Mouse (Mus musculus) cerebellum, postnatal 10 days (tissue): ENCODE measurements around the gene Fhl3.
"Not testable (repeated sequence)": the region's sequence is repeated elsewhere in the genome, so short reads cannot be mapped to it uniquely, and the experiment has no call there.

Source experiments
- DNase-seq, 2 experiments: peaks; one replicate each; pipeline ENCODE4 v3.0.0; 2021; ENCODE audit warnings: mixed read lengths in 2 of 2

Gene Fhl3

DNA sequence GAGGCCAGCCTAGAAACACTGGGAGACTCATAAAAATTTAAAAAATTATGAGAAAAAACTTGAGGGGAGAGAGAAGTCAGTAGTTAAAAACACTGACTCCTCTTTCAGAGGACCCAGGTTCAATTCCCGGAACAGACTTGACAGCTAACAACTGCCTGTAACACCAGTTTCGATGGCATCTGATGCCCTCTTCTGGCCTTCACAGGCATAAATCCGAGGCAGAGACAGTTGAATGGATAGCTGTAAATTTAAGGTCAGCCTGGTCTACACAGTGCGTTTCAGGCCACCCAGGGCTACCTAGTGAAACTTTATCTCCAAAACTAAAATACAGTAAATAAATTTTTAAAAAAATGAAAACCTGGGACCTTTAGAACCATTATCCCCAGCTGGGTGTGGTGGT lies 15.5 kb upstream of the Fhl3 start:
- DNase-seq = no peak

DNA sequence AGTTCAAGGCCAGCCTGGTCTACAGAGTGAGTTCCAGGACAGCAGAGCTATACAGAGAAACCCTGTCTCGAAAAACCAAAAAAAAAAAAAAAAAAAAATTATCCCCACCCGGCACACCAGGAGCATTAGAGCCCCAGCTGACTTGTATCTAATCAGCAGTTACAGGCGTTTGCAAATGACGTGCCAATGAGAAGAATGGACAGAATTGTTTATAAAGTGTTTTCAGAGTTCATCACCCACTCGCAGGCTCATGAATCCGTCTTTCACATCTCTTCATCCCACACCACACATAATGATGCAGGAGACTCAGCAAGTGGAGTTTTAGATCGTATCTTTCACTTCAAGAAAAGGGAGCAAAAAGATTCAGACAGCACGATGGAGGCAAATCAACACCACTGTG lies 15.0 kb upstream of the Fhl3 start:
- no peak for DNase-seq

DNA sequence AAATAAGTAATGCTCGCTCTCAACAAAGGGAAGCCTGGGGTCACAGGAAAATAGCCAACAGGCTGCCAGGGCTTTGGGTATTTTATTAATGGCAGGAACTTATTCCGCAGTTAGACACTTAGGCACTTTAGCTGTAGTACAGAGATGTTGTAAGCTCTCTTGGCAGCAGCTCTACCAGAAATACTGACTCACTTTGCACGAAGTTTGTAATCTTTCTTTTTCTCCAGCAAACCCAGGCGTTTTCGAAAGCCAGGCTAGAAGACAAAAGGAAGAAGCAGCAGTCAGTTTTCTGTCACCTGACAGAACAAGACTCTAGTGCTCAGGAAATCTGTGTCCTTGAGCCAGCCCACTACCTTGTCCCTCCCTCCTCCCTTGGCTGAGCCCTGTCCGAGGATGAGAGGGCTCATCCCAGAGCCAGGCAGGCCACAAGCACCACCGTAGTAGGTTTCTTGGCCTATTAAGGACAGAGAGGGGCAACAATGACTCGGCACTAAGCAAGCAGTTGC lies 14.6 kb upstream of the Fhl3 start:
- no peak for DNase-seq

DNA sequence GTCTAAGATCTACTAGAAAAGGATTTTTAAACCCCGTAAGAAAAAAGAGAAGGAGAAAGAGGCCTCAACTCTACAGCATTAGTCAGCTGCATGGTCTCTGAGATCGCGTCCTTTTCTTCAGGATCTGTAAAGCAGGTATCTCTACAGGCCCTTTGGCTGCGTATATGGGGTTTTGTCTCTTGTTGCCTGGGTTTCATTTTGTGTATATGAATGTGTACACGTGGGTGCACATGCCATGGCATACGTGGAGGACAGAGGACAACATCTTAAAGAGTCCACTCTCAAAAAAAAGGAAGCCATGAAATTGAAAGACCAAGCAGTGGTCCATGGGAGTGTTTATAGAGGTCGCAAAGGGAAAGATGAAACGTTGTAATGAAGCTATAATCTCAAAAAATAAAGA lies 9.0 kb upstream of the Fhl3 start:
- DNase-seq = no peak

DNA sequence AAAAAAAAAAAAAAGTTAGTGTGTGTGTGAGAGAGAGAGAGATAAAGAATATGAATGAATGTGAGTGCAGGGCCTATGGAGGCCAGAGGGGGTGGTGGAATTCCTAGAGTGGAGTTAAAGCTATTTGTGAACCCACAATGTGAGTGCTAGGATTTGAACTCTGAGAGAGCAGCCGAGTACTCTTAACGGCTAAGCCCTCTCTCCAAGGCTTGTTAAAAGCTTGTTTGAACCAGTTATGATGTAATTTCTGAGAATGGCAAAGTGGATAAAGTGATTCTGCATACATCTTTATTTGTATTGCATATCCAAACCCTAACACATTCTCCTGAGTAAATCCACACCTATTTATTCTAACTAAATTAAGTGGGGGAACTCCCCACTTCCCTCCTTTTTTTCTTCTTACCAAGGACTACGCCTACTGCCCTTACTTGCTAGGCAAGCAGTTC lies 8.1 kb upstream of the Fhl3 start:
- no peak for DNase-seq

DNA sequence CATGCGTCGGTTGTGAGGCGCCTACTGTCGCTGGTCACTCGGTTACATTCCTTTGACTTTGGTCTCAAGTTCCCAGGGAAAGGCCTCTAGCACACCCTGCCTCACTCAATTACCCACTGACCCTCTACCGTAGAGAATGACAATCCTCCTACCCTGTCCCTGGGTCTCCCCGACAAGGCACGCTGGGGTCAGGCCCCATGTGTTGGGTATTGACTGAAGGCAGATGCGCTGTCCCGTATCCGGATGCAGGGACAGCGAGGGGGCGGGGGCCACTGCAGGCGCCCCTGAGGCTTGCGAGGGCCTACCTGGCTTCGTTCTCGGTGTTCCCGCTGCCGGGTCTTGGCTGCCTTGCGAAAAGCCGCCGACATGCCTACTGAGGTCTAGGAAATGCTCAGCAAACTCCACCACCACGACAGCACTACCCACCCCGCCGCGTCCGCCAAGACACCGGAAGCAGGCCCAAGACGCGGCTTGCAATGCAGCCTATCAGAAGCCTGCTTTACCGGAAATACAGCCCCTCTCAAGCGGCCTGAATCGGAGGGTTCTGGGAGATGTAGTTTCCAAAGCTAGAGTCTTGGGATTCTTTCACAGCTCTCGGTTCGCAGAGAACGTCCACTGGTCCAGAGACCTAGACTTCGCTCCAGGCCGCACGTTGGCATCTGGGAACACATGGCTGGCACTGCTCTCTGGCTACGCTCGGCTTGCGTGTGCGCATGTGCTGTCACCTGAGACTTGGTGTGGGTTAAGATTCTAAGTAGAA lies 7.2 kb upstream of the Fhl3 start, which contains the start of gene Utp11:
TSS of gene Utp11 (minus strand) at position 466 of the 760 bp plus-strand sequence.
- peak; percentile 90 for DNase-seq

DNA sequence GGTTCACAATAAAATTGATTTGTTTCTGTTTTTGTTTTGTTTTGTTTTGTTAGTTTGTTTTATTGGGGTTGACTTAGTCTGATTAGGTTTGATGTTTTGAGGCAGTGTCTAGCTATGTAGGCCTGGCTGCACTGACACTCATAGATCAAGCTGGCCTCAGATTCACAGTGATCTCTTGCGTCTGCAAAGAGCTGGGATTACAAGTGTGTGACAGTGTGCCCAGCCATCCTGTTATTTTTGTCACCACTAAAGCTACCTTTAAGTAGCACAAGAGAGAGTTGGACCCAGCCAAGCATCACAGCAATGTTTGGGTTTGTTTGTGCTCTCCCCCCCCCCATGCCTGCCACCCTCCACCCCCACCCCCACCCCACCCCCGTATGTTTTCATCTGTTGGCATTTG lies 5.9 kb upstream of the Fhl3 start:
- no peak for DNase-seq

DNA sequence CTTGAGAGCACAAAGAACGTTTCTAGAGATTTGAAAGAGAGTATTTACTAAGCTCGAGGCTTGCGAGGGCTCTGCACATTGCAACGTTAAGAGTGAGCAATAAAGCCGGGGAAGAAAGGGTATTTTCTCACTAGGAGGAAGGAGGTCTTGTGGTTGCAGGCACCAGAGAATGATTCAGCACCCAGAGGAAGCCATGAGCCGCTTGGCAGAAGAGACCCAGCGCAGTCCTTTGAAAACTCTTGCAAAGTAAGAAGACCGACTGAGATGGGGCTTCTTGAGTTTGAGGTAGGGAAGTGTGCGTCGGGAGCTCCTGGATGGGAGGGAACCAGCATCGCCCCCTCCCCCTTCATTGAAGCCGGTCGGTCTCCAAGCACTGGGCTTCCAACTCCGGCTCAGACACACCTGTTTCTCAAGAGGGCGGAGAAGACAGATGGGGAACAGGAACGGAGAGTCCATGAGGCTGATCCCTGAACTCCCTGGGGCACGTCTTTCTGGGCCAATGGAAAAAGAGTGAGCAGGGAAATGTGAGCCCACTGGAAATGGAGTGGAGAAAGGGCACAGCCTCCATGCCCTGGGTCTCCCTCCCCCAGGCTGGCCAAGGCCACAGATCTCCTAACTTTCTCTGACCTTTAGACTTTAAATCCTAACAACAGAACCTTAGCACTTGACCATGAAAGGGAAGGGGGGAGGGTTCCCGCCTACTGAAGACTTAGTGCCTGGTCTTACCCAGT lies 4.5 kb upstream of the Fhl3 start:
- DNase-seq = no peak

DNA sequence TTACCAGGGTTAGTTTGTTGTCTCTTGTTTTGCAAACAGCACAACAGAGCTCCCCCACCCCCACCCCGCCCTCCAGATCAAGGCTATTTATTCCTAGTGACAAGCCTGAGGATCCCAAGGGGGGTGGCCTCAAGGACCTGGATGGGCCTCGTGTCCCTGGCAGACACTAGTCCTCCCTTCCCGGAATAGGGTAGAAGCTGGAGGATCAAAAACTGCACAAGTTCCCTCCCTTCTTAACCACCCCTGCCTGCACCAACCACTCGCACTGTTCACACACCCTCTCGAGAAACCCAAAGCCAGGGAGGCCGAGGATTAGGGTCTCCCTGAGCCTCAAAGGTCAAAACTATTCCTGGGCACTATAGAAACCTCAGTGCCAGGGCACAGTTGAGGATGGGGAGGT lies 710 bp upstream of the Fhl3 start:
- no peak for DNase-seq

DNA sequence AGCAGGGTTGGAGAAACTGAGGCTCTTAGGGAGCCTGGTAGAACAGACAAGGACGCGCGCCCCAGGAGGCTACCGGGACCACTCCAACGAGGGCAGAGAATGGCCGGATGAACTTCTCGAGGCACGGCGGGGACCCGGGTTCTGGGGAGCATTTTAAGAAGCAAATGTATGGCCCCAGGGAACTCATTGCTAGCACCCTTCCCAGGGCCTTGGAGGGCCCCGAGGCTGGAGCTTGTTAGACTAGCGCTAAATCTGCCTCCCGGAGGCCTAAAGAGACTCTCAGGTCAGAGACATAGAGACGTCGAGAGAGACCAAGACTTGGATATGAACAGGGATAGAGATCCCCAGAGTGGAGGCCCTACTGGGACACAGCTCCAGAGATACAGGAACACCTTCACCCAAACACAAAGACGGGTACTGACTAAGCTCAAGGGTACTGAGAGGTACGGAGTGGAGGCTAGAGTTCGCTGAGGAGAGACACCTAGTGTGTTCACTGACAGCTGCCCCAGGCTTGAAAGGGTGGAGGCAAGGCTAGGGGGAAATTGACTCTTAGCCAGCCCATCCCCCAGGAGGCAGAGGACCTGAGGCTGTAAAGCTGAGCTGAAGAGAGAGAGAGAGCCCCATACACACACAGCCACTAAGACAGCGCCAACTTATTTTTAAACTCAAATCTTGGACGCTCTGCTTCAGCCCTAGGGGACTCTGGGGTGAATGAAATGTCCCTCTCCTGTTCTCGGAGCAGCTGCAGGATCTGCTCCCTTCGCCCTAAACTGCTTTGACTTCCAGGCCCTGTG lies 748 bp downstream of the Fhl3 start:
- DNase-seq = peak; percentile 67 to 82

DNA sequence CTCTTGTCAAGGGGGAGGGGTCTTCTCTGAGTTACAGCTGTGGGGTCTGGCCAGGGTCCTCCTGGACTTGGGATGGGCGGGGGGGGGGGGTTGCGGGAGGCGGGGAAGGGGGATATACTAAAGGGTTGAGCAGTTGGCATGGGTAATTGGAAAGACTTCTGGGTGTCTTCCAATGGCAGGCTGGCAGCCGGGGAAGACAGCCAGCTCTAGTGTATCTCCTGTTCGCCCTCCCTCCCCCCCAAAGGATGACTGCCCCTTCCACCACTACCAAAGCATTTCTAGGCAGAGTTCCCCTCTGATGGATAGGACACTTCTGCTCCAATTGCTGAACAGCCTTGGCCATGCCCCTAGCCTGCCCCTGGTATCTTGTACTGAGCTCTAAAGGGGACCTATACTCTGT lies 1.4 kb downstream of the Fhl3 start:
- peak; percentile 87 to 89 for DNase-seq

DNA sequence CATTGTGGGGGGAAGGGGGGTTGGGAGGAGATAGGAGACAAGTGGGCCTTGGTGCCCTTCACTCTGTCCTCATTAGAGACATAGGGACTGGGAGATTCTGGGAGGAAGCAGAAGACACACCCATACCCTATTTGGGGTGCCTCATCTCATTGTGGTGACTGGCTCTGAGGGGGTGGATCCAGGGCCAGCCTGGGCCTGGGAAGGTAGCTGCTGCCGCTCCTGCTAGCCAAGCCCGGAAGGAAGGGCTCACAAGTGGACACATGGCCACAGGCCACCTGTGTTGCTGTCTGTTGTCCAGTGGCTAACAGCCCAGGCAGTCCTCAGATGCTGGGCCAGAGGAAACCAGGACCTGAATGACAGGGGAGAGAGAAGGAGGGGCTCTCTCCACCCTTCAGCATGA lies 2.9 kb downstream of the Fhl3 start:
- DNase-seq = peak in 1 of 2 experiments; percentile 15

DNA sequence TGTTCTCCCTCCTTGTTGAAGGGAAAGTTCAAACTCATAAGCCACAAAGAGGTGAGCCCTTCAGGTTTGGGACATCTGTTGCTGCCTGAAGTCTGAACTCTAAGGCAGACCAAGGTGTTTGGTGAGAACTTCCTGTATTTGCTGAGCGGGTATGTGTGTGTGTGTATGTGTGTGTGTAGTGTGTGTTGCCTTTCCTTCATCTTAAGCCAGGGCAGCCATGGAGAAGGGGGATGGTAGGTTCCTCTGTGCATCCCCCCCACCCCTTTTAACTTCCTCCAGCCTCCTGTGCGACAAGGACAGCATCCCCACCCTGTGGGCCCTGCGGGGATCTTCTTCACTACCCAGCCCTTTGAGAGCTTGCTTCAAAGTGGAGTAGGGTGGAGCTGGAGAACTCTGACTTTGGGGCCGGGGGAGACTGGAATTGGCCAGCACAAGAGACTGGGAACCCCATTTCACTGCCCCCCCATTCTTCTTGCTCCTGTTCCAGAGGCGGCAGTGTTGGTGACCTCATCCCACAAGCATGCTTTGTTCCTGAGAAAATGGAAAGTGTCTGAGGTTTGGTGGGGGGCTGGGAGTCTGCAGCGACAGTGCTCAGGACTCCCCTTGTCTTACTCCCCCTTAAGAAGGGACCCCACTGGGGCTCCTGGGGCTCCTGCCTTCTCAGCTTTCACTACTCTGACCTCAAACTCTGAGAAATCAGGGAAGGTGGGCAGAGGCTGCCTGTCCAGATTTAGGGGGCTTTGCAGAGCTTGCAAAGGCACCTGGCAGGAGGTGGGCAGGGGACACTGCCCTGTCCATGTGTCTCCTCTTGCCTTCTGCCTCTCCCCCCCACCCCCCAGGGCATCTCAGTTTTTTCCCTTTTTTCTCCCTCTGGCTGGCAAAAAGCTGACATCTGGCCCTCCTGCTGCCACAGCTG lies 3.6 kb downstream of the Fhl3 start:
- DNase-seq = no peak

DNA sequence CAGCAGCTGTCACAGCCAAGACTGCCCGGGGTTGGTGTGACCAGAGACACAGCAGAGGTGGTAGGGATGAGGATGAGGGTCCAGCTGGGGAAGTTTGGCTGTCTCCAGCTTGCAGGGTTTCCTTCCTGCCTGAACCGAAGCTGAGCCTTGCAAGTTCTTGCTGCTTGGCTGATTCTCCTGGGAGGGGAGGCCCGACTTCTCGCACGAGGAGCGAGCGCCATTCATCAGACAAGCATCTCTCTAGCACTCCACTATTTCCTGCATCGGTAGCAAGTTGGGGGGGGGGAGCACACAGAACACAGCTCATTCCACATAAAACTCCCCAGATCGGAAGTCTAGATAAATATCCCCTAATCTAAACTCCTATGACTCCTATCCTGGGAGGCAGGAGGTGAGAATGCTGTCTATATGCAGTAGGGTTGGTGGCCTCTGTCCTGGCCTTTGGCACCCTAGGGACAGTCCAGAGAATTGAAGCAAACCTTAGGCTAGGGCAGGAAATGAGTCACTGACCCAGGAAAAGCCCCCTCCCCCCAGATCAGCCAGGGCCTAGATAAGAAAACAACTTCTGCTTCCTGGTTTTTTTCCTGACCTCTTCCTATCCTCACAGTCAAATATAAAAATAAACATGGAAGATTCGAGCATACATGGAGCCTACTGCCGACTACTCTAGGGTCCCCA lies 4.4 kb downstream of the Fhl3 start:
- DNase-seq = peak; percentile 34

DNA sequence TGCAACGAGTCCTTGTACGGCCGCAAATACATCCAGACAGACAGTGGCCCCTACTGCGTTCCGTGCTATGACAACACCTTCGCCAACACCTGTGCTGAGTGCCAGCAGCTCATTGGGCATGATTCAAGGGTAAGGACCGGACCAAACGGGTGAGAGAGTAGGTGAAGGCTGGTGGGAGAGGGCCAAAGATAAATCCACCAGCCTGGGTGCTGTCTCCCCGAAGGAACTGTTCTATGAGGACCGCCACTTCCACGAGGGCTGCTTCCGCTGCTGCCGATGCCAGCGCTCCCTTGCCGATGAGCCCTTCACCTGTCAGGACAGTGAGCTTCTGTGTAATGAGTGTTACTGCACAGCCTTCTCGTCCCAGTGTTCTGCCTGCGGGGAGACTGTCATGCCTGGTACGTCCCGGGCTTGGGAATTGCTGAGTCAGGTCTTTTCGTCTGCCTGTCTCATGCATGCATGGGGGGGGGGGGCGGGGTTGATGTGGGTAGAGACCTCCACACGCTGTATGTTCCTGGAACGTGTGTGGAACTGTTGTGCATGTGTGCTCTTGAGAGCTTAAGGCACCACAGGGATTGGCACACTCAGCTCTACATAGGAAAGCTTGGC lies 5.3 kb downstream of the Fhl3 start:
- DNase-seq = no peak

DNA sequence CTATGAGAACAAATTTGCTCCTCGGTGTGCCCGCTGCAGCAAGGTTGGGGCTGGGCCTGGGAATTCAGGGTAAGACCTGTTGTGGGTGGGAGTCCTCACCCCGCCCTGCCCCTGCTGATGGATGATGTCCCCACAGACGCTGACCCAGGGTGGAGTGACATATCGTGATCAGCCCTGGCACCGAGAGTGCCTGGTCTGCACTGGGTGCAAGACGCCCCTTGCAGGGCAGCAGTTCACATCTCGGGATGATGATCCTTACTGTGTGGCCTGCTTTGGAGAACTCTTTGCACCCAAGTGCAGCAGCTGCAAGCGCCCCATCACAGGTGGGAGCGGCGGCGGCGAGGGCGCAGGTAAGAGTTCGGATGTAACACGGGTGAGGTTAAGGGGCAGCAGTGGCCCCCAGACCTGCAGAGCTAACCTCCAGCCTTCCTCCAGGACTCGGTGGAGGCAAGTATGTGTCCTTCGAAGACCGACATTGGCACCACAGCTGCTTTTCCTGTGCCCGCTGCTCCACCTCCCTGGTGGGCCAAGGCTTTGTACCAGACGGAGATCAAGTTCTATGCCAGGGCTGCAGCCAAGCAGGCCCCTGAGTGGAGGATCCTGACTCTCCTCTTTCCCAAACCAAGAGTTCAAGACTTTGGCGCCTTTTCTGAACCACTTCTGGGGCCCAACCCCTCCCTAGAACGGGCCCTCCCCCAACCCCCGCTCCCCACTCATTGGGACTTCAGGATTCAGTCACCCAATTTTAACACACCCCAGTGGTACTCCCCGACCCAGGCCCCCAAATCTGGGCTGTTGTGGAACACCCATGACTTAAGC lies 7.1 kb downstream of the Fhl3 start:
- DNase-seq = not testable (repeated sequence)

DNA sequence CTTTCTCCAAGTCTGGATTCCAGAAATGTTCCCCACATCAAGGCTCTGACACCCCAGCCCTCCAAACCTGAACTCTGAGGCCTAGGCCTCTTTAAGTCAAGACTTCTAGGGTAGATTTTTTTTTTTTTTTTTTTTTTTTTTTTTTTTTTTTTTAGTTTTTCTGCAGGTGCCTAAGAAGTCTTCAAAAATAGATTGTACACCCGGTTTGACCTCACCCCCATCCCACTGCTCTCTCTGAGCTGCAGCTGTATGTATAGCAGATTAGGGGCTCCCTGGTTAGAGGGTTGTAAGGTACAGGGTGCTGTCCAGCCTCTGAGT lies 7.7 kb downstream of the Fhl3 start:
- not testable (repeated sequence) for DNase-seq

DNA sequence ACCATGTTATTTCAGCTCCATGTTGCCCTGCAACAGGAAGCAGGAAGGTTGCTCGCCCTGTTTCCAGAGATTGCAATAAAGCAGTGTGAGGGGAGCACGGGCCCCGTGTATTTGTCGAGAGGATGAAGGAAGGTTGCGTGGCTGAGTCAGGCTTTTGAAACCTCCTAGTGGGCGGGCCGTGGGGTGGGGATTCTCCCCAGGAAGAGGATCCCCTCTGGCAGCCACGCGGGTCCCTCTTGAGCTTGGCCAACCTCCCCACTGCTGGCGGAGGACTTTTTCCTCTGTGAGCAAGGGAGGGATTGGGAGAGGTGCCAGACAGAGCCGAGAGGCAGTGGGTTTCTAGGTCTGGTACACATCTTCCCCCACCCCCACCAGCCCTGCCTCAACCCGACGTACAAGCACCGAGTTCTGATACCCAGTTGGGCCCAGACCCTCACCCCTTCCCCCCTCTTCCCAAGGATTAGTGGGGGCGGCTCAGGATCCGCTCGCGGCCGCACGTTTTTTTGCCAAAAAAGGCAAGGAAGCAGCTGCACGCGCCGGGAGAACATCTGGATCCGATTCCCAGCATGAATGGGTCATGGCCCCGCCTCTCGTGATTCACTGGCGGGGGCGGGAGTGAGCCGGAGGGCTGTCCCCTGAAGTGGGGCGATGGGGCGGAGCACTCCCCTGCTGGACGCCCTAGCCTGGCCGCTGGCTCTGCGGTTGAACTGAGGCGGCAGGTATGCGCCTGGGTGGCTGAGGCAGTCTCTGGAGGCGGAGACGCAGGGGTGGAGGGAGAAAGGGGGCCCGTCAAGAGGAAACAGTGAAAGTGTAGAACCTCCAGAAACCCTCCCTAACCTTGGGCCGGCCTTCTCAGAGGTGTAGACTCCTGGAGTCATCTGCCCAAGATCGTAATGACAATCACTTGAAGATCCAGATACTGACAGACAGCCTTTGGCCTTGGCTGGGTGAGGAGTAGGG lies 8.3 kb downstream of the Fhl3 start:
- DNase-seq = peak; percentile 67 to 77

DNA sequence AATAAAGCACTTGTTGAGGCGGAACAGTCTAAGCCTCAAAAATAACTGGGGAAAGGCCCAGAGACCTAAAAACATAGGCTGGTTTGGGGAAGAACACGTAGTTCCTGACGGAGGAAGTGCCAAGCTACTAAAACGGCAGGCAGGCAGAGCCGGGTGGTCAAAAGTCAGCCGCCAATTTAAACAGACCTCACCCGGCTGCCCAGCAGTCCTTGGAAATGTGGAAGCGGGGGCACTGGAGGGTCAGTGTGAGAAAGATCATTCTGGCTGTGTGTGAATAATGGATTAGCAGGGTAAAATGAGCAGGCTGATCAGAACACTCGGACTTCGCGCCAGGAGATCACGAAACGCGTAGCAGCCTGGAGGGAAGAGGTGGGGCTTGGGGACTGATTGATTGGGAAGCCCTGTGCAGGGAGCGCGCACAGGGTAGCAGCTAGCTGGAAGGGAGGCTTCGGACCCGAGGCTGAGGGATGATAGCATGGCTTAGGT lies 9.5 kb downstream of the Fhl3 start:
- no peak for DNase-seq
